In the genomic region with DNA sequence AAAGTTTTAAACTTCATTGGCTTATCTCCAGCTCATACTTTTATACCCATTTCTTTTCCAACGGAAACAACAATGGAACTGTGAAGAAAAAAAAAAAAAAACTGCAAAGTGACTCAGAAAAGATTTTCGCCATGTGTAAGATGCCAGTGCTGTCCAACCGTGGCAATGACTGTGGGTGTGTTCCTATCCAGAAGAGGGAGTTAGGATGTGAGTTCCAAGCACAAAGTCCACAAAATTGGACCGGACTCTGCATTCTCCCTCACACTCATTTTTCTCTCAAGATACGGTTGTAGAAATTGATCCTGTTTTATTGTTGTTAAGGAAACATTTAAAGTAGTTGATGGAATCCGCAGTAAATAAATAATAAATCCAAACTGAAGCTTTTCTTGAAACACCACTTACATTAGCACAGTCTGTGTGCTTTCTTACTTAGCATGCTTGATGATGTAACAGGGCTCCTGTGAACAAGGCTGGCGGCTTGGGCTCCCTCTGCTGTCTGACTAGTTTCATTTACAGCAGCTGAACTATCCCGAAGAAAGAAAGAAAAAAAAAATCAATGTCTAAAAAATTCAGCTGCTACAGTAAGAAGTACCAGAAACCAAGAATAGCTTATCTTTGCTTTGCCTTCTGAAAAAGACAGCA, we compare ENCODE assay signal across 9 mouse cellular contexts. TPM values are rescaled to one million over a fixed set of nuclear protein-coding genes. Genes with fewer than 3 reads are reported as not detected.
DNase-seq lines count a peak whose midpoint lies in the region; ATAC-seq and TF ChIP-seq lines count a peak whose summit lies in the region.
"Had no signal": no experiment of that assay in that cellular context is flagged by ENCODE, and none has a peak within 500 bp of the region (broad histone marks: within the 10 kb centered on the region; RNA-seq: fewer than 3 reads in every experiment).

No protein-coding gene starts in this region.

- H3K9me3 ChIP-seq in MEL (replicated peaks; ENCODE audit: insufficient read depth, low read length), result no peaks in the 10 kb centered on the region
- no peaks in the 10 kb centered on the region for H3K9me3 ChIP-seq in limb, embryonic 13.5 days

- H3K27ac ChIP-seq in MEL (ENCODE audit: control insufficient read depth, low read depth, low read length), result no peak overlapping the region
- H3K27ac ChIP-seq in embryonic fibroblast, embryonic 13.5 days (ENCODE audit: insufficient read depth, low read length), result no peak overlapping the region
- no peak overlapping the region for H3K27ac ChIP-seq in limb, embryonic 13.5 days

- no peaks in the 10 kb centered on the region for H3K27me3 ChIP-seq in MEL (ENCODE audit: control insufficient read depth in 1 of 2, insufficient read depth in 2 of 2, low read length in 2 of 2)
- H3K27me3 ChIP-seq in limb, embryonic 13.5 days, result no peaks in the 10 kb centered on the region

- H3K4me3 ChIP-seq in MEL (ENCODE audit: control insufficient read depth in 1 of 2, insufficient read depth in 1 of 2, low read depth in 2 of 2, low read length in 2 of 2), result peak overlapping the region in 1 of 2 experiments; percentile 32; a peak in 1 of 4 replicates
- H3K4me3 ChIP-seq in embryonic fibroblast, embryonic 13.5 days (ENCODE audit: insufficient read depth, low read length), result no peak overlapping the region
- H3K4me3 ChIP-seq in limb, embryonic 13.5 days, result no peak overlapping the region

- TF ChIP-seq EP300 in MEL (IDR thresholded peaks at IDR 0.05; ENCODE audit: low read depth in 1 of 2, low read length in 2 of 2), result no peak

- no peaks in the 10 kb centered on the region for H3K36me3 ChIP-seq in MEL (ENCODE audit: control insufficient read depth in 1 of 2, insufficient read depth in 2 of 2, low read length in 2 of 2)
- H3K36me3 ChIP-seq in limb, embryonic 13.5 days, result no peaks in the 10 kb centered on the region

- no peak for TF ChIP-seq RAD21 in MEL (IDR thresholded peaks at IDR 0.05; ENCODE audit: low read depth, low read length)

- peak; percentile 18 for DNase-seq in gastrocnemius, postnatal 14 days
- no peak for DNase-seq in gastrocnemius, postnatal 36 days
- peak; percentile 16 for DNase-seq in MEL (ENCODE audit: low read depth, low spot score)
- peak; percentile 39 to 54 for DNase-seq in kidney, adult 8-10 months
- DNase-seq in right cerebral cortex, adult 2 months (ENCODE audit: low spot score in 2 of 2), result peak; percentile 65 to 72
- DNase-seq in thymus, postnatal 10 days (ENCODE audit: low spot score in 2 of 2), result no peak

- WGBS in limb, embryonic 13.5 days, result 44% methylated on average over 8 of the region's 8 CpGs

- intact Hi-C loops in gastrocnemius, postnatal 14 days (cut with DNase I; ENCODE audit: low total_unique reads), result no loop called here
- intact Hi-C loops in gastrocnemius, postnatal 36 days (cut with DNase I), result no loop called here

- no peak overlapping the region for H3K4me2 ChIP-seq in limb, embryonic 13.5 days (replicated peaks)

- TF ChIP-seq CTCF in MEL (IDR thresholded peaks at IDR 0.05 in 2 of 3, conservative IDR thresholded peaks at IDR 0.05 in 1 of 3; ENCODE audit: control insufficient read depth in 1 of 3, insufficient read depth in 1 of 3, low read depth in 2 of 3, low read length in 3 of 3, poor library complexity in 1 of 3, severe bottlenecking in 1 of 3), result peak in 2 of 3 experiments; percentile 36; a peak in 4 of 6 replicates
- peak; percentile 73; the same call in 1 of the 2 replicates for TF ChIP-seq CTCF in embryonic fibroblast, embryonic 13.5 days (IDR thresholded peaks at IDR 0.05; ENCODE audit: borderline replicate concordance, insufficient read depth, low read length)

- H3K9ac ChIP-seq in MEL (ENCODE audit: control insufficient read depth, low read depth, low read length, poor library complexity, severe bottlenecking), result no peak overlapping the region
- H3K9ac ChIP-seq in limb, embryonic 13.5 days, result no peak overlapping the region

- H3K4me1 ChIP-seq in MEL (ENCODE audit: control insufficient read depth in 1 of 2, insufficient read depth in 2 of 2, low read length in 2 of 2), result no peaks in the 10 kb centered on the region
- H3K4me1 ChIP-seq in embryonic fibroblast, embryonic 13.5 days (ENCODE audit: control insufficient read depth, insufficient read depth, low read length), result no peaks in the 10 kb centered on the region
- H3K4me1 ChIP-seq in limb, embryonic 13.5 days, result no peaks in the 10 kb centered on the region

- peak; percentile 67; the same call in 1 of the 2 replicates for ATAC-seq in limb, embryonic 13.5 days (ENCODE audit: low FRiP score, low read depth)

- TF ChIP-seq POLR2A in MEL (IDR thresholded peaks at IDR 0.05; ENCODE audit: control insufficient read depth in 1 of 2, insufficient read depth in 1 of 2, low read depth in 1 of 2, low read length in 2 of 2, poor library complexity in 1 of 2), result no peak
- no peak for TF ChIP-seq POLR2A in embryonic fibroblast, embryonic 13.5 days (IDR thresholded peaks at IDR 0.05; ENCODE audit: low read depth, low read length)

- no peaks in the 10 kb centered on the region for H3K79me2 ChIP-seq in MEL (ENCODE audit: control insufficient read depth, insufficient read depth, low read length, poor library complexity)

TF ChIP-seq in MEL, 35 proteins besides CTCF, POLR2A, EP300 and RAD21:
- TF ChIP-seq ZNF384 (IDR thresholded peaks at IDR 0.05; ENCODE audit: low read depth, low read length) (peak; percentile 51; the same call in 1 of the 2 replicates), SMC3 (IDR thresholded peaks at IDR 0.05; ENCODE audit: low read depth, low read length) (peak; percentile 42; the same call in 1 of the 2 replicates), TBP (IDR thresholded peaks at IDR 0.05; ENCODE audit: low read depth, low read length) (no peak), MAZ (IDR thresholded peaks at IDR 0.05; ENCODE audit: low read depth, low read length) (no peak)

RNA-seq across cellular contexts. Expression of a gene that starts 25.1 kb away (rescaled TPM):
- total RNA-seq in gastrocnemius, postnatal 14 days (2021), result under 1 TPM; 0.22 to 0.25 TPM
- total RNA-seq in gastrocnemius, postnatal 36 days (2021), result not detected
- total RNA-seq in MEL (2012; rRNA removed), result not detected in 2 replicates
- polyA plus RNA-seq in MEL (2012; ENCODE audit: insufficient read depth in 1 of 2, insufficient read length in 2 of 2, low read depth in 1 of 2, low replicate concordance in 2 of 2, missing spikeins in 1 of 2), result not detected
- 0.37 and 0.74 TPM in 2 replicates for polyA plus RNA-seq in embryonic fibroblast, embryonic 13.5 days (2011; ENCODE audit: insufficient read length, low read depth, missing spikeins)
- 3.0 and 3.6 TPM in 2 replicates for polyA plus RNA-seq in limb, embryonic 13.5 days (2015; fragmentation: Nextera tagmentation; extraction: Ambion mirVana)
- polyA plus RNA-seq: liver, embryonic 16.5 days had no signal

Comparison
In these comparisons a context has a peak if more than half of its experiments do, and no peak if none do; other contexts are left out.
1. DNase-seq: peak in gastrocnemius, postnatal 14 days (single experiment), MEL (single experiment), kidney, adult 8-10 months (2 of 2) and right cerebral cortex, adult 2 months (2 of 2); none in gastrocnemius, postnatal 36 days (0 of 2) and thymus, postnatal 10 days (0 of 2).